Mouse (Mus musculus) lung, embryonic 14.5 days (tissue): ENCODE results near the gene Rapgef5. TPM values are rescaled to one million over a fixed set of nuclear protein-coding genes. Genes with fewer than 3 reads are reported as not detected.
A peak's percentile ranks its signal among the peaks of the same experiment; 100 is the strongest.

Experiments
- ATAC-seq: fragments of 200-750 bp; cut with Nextera tagmentation; 2 replicates; pipeline ENCODE4 v1.8.0; 2017; ENCODE audit warnings: mild to moderate bottlenecking, moderate TSS enrichment, moderate library complexity; ENCODE audit not compliant: insufficient read depth
- DNase-seq: peaks from one replicate; pipeline ENCODE4 v3.0.0-alpha.2; 2015
- H3K27ac ChIP-seq: fragments of 300-500 bp; sonication (generic); 2 replicates; pipeline ENCODE4 v1.5.1; 2014; ENCODE audit warnings: low read depth, mild to moderate bottlenecking, moderate library complexity
- H3K27me3 ChIP-seq: fragments of 300-500 bp; sonication (generic); 2 replicates; pipeline ENCODE4 v1.6.1; 2014; ENCODE audit warnings: low read length, control low read depth; ENCODE audit not compliant: insufficient read depth
- H3K36me3 ChIP-seq: fragments of 300-500 bp; sonication (generic); 2 replicates; pipeline ENCODE4 v1.6.1; 2014; ENCODE audit warnings: control low read depth; ENCODE audit not compliant: insufficient read depth
- H3K4me1 ChIP-seq: fragments of 300-500 bp; sonication (generic); 2 replicates; pipeline ENCODE4 v1.6.1; 2014; ENCODE audit warnings: antibody characterized with exemption, control low read depth; ENCODE audit not compliant: insufficient read depth
- H3K4me2 ChIP-seq: fragments of 300-500 bp; sonication (generic); 2 replicates; pipeline ENCODE4 v1.6.1; 2014; ENCODE audit warnings: mild to moderate bottlenecking
- H3K4me3 ChIP-seq: fragments of 300-500 bp; sonication (generic); 2 replicates; pipeline ENCODE4 v1.5.1; 2014; ENCODE audit warnings: low read depth, low read length
- H3K9ac ChIP-seq: fragments of 300-500 bp; sonication (generic); 2 replicates; pipeline ENCODE4 v1.6.1; 2014
- H3K9me3 ChIP-seq: fragments of 300-500 bp; sonication (generic); 2 replicates; pipeline ENCODE4 v1.6.1; 2016; ENCODE audit warnings: low read depth, low read length, control low read depth
- CTCF ChIP-seq: IDR thresholded peaks from 2 replicates; pipeline ENCODE4 v1.5.1; 2016; ENCODE audit warnings: antibody characterized with exemption, low read depth
- WGBS: fragments of 180-500 bp; shearing (Covaris S2); extraction: QIAGEN DNeasy Blood & Tissue Kit; methylation state at CpG from one replicate; pipeline ENCODE4 v1.1.7; 2014; 5-methylcytosine and 5-hydroxymethylcytosine counted together
- polyA plus RNA-seq: library from polyadenylated mRNA; unstranded; fragments of >200 nt; fragmentation: Nextera tagmentation; extraction: Ambion mirVana; gene quantifications from 2 replicates; pipeline ENCODE4 v1.2.1, GENCODE M21; 2014

Rapgef5 gene
- polyA plus RNA-seq, 1 experiment from 2014 or later, result 22.9 TPM

DNA sequence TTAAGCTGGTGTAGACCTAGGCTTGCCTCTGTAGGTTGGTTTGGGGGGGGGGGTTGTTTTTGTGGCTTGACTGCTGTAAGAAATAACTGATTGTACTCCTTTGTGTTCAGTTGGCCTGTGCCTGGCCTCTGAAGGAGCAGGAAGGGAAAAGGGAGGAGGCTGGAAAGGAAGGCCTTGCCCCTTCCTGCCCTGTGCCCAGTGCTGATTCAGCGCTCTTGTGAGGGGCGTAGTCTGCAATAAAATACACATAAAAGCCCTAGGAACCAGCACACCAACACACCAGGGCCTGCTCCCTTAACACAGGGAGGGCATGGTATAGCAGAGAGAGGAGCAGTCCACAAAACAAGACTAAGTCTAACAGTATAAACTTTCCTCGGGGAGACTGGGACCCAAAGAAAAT, 247.0 kb downstream of the Rapgef5 start:
- WGBS, result 70% methylated on average over 3 of the region's 3 CpGs
- peak; percentile 38 for DNase-seq
- no peaks in the 10 kb centered on the region for H3K27me3 ChIP-seq
- ATAC-seq, result peak; percentile 44; the same call in 1 of the 2 replicates
- H3K4me3 ChIP-seq, result no peak overlapping the region
- no peak overlapping the region for H3K4me2 ChIP-seq
- H3K36me3 ChIP-seq, result no peaks in the 10 kb centered on the region
- H3K9me3 ChIP-seq, result no peaks in the 10 kb centered on the region
- no peak overlapping the region for H3K27ac ChIP-seq
- no peak for TF ChIP-seq CTCF
- no peaks in the 10 kb centered on the region for H3K4me1 ChIP-seq
- H3K9ac ChIP-seq, result no peak overlapping the region

DNA sequence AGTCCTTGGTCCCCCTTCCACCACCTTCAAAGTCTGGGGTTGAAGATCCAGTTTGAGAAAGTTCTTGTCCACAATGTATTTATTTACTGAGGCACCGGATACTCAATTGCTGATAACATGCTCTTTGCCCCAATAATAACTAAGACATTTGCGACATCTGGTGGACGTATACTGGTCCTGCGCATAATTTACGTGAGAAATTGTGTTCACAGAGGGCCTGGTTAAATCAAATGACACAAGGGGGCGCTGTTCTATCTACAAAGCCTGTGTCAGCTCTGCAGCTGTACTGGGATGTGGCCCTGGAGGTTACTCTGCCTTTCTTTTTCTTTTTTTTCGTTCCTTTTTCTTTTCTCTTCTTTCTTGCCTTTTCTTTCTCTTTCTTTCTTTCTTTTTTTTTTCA, 248.6 kb downstream of the Rapgef5 start:
- peak; percentile 92 for TF ChIP-seq CTCF
- no peaks in the 10 kb centered on the region for H3K27me3 ChIP-seq
- H3K4me2 ChIP-seq, result no peak overlapping the region
- H3K4me3 ChIP-seq, result no peak overlapping the region
- ATAC-seq (peak; percentile 57; the same call in 1 of the 2 replicates), DNase-seq (peak; percentile 97)
- no peak overlapping the region for H3K27ac ChIP-seq
- no peaks in the 10 kb centered on the region for H3K4me1 ChIP-seq
- no peak overlapping the region for H3K9ac ChIP-seq
- no peaks in the 10 kb centered on the region for H3K36me3 ChIP-seq
- WGBS, result 5% methylated on average over 7 of the region's 7 CpGs
- no peaks in the 10 kb centered on the region for H3K9me3 ChIP-seq

DNA sequence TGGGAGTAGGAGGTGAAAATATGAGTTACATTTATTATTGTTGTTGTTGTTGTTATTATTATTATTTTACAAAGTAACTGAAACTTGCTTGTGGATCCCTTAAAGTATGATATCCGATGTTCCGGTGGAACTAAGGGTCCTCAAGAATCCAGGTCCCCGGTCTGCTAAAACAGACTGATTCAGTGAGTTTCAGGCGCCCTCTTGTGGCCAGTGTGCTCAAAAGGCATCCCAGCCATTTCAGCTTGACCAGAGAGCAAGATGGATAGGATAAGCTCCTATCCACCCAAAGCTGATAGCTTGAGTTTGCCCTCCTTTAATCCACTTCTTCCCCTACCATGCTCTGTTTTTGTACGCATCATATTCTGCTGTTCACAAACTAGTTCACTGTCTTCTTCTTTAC, 252.8 kb downstream of the Rapgef5 start:
- no peaks in the 10 kb centered on the region for H3K36me3 ChIP-seq
- DNase-seq (peak; percentile 95), ATAC-seq (no peak)
- H3K9ac ChIP-seq, result no peak overlapping the region
- H3K27ac ChIP-seq, result no peak overlapping the region
- no peaks in the 10 kb centered on the region for H3K4me1 ChIP-seq
- no peak overlapping the region for H3K4me3 ChIP-seq
- H3K4me2 ChIP-seq, result no peak overlapping the region
- no peaks in the 10 kb centered on the region for H3K27me3 ChIP-seq
- H3K9me3 ChIP-seq, result no peaks in the 10 kb centered on the region
- TF ChIP-seq CTCF, result peak; percentile 93
- WGBS, result under 1% methylated on average over 5 of the region's 5 CpGs

DNA sequence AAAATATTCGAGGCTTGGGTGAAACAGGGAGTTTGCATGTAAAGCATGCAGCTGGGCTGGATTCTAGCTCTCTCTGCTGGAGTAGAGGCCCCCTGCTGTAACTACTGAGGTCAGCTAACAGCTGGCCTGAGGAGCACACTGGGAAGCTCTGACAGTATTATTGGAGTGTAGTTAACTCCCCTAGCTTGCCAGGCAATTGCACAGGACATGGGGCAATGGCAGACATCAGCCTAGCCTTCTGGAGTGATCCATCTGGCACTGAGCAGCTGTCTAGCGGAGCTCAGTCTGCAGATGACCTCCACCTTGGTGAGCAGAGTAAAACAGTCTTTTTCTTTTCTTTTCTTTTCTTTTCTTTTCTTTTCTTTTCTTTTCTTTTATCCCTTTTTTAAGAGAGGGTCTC, 253.9 kb downstream of the Rapgef5 start:
- ATAC-seq, result no peak
- TF ChIP-seq CTCF, result no peak
- H3K4me3 ChIP-seq, result no peak overlapping the region
- H3K27me3 ChIP-seq, result no peaks in the 10 kb centered on the region
- H3K4me1 ChIP-seq, result no peaks in the 10 kb centered on the region
- no peak overlapping the region for H3K4me2 ChIP-seq
- no peaks in the 10 kb centered on the region for H3K36me3 ChIP-seq
- WGBS, result 44% methylated on average over 2 of the region's 2 CpGs
- no peak for DNase-seq
- no peak overlapping the region for H3K9ac ChIP-seq
- H3K27ac ChIP-seq, result no peak overlapping the region
- H3K9me3 ChIP-seq, result no peaks in the 10 kb centered on the region

DNA sequence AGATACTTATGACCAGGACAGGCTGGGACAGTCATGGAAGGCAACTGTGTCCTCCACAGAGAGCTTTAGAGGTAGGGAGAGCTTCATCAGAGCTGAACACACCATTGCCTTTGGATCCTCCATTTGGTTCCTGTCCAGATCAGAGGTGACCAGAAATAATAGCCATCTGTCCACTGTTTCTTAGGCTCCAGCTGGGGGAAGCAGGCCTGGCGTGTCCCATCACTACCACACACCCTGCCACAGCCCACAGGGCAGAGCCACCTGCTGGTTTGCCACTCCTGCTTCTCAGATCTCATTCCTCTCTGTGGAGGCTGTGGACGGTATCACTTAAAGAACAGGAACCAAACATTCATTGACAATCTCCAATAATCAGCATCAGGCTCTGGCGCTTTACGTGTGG, 254.9 kb downstream of the Rapgef5 start:
- H3K4me1 ChIP-seq, result no peaks in the 10 kb centered on the region
- no peak overlapping the region for H3K9ac ChIP-seq
- no peak overlapping the region for H3K4me2 ChIP-seq
- no peaks in the 10 kb centered on the region for H3K27me3 ChIP-seq
- ATAC-seq, result no peak
- no peaks in the 10 kb centered on the region for H3K9me3 ChIP-seq
- 84% methylated on average over 4 of the region's 4 CpGs for WGBS
- H3K27ac ChIP-seq, result no peak overlapping the region
- no peak overlapping the region for H3K4me3 ChIP-seq
- TF ChIP-seq CTCF, result no peak
- H3K36me3 ChIP-seq, result no peaks in the 10 kb centered on the region
- DNase-seq, result no peak

DNA sequence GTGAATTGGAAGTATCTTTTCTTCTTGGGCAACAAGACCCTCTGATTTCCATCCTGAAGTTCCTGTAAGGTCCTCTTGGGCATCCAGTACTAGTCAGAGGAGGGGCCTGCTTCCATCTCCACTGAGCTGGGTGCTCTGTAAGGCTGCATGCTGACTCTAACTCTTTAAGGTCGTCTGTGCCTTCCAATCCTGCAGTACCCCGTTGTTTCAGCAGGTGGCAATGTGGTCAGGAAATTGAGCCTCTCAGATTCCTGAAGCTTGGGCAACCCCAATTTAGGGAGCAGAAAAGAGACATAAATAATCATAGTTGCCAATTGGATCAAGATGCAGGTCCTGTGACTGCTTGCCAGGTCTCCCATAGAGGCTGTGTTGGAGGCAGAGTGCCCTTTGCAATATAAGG, 256.4 kb downstream of the Rapgef5 start:
- DNase-seq, result peak; percentile 87
- peak; percentile 84 for TF ChIP-seq CTCF

DNA sequence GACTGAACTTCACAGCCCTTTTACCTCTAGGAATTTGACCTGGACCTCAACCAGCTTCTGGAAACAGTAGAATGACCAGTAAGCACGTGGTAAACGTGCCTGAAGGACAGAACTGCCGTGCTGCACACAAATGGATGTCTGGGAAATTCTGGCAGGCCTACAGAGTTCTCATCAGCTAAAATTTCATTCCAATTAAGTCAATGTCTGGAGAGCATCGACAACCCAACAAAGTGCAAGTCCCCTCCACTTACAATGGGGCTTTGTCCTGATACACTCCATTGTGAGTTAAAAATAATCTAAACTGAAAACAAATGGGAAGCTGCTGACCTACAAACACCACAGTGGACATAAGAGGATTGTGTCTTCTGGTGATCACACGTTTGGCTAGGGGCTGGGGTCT, 260.6 kb downstream of the Rapgef5 start:
- no peak overlapping the region for H3K4me3 ChIP-seq
- no peak for TF ChIP-seq CTCF
- no peak overlapping the region for H3K27ac ChIP-seq
- no peaks in the 10 kb centered on the region for H3K36me3 ChIP-seq
- H3K9me3 ChIP-seq, result no peaks in the 10 kb centered on the region
- H3K27me3 ChIP-seq, result no peaks in the 10 kb centered on the region
- ATAC-seq (no peak), DNase-seq (no peak)
- 47% methylated on average over 5 of the region's 5 CpGs for WGBS
- no peak overlapping the region for H3K9ac ChIP-seq
- H3K4me1 ChIP-seq, result no peaks in the 10 kb centered on the region
- H3K4me2 ChIP-seq, result no peak overlapping the region

More for the DNA sequence above, 256.4 kb downstream of the Rapgef5 start:
- H3K4me2 ChIP-seq, result no peak overlapping the region
- 0% methylated on average over 2 of the region's 2 CpGs for WGBS
- H3K27me3 ChIP-seq, result no peaks in the 10 kb centered on the region
- no peak overlapping the region for H3K4me3 ChIP-seq
- H3K9me3 ChIP-seq, result no peaks in the 10 kb centered on the region
- no peaks in the 10 kb centered on the region for H3K36me3 ChIP-seq
- H3K27ac ChIP-seq, result no peak overlapping the region
- no peak overlapping the region for H3K9ac ChIP-seq
- ATAC-seq, result peak; percentile 59; the same call in 1 of the 2 replicates
- H3K4me1 ChIP-seq, result no peaks in the 10 kb centered on the region

DNA sequence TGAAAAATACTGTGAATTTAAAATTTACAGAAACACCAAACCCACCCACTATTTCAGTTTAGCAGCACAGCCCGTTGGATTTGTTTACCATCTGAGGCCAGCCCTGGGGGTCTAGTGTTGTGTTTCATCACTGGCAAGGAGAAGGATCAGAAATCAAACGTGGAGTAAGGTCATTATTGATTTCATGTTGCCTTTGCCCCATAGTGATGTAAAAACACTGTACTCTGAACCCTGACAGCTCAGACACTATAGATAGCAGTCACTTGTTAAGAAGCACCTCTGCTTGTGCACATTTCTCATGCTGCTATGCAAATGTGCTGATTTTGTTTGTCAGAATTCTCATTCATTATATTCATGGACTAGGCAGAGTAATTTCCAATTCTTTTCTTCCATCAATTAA, 265.1 kb downstream of the Rapgef5 start:
- 10% methylated on average over 2 of the region's 2 CpGs for WGBS
- Histone ChIP-seq H3K27ac (no peak overlapping the region), H3K9ac (no peak overlapping the region), H3K9me3 (no peaks in the 10 kb centered on the region), H3K4me2 (no peak overlapping the region), H3K27me3 (no peaks in the 10 kb centered on the region), H3K36me3 (no peaks in the 10 kb centered on the region), H3K4me1 (no peaks in the 10 kb centered on the region), H3K4me3 (no peak overlapping the region)
- ATAC-seq (no peak), DNase-seq (no peak)
- TF ChIP-seq CTCF, result no peak
